Mouse (Mus musculus) cortical plate, adult 2 months (tissue): ENCODE measurements around the gene Zfp784. TPM values are rescaled to one million over a fixed set of nuclear protein-coding genes. Genes with fewer than 3 reads are reported as not detected.
A peak's percentile ranks its signal among the peaks of the same experiment; 100 is the strongest.

Source experiments
- H3K27ac ChIP-seq: fragments of 200-500 bp; 2 replicates; pipeline ENCODE4 v1.5.1; 2012; ENCODE audit warnings: low read length, control low read depth, inconsistent platforms; ENCODE audit not compliant: insufficient read depth
- H3K4me1 ChIP-seq: fragments of 200-500 bp; 2 replicates; pipeline ENCODE4 v1.6.1; 2011; ENCODE audit warnings: low read length; ENCODE audit not compliant: control insufficient read depth, insufficient read depth
- H3K4me3 ChIP-seq: fragments of 200-500 bp; 2 replicates; pipeline ENCODE4 v1.5.1; 2011; ENCODE audit warnings: mild to moderate bottlenecking, low read length, control low read depth; ENCODE audit not compliant: insufficient read depth
- CTCF ChIP-seq: fragments of 200-500 bp; IDR thresholded peaks from 2 replicates; pipeline ENCODE4 v1.5.1; 2011; ENCODE audit warnings: mild to moderate bottlenecking, control low read depth, low read length; ENCODE audit not compliant: insufficient read depth; ENCODE audit errors: extremely low read depth
- POLR2A ChIP-seq: fragments of 200-500 bp; IDR thresholded peaks from 2 replicates; pipeline ENCODE4 v1.6.1; 2011; ENCODE audit warnings: mild to moderate bottlenecking, low read length, control low read depth; ENCODE audit not compliant: insufficient read depth; ENCODE audit errors: extremely low read depth
- polyA plus RNA-seq: library from polyadenylated mRNA; depleted of rRNA; stranded (reverse); fragments of >200 nt; gene quantifications from 2 replicates; pipeline ENCODE4 v1.2.3, GENCODE M21; 2012

The Zfp784 gene
- polyA plus RNA-seq, 1 experiment, result 6.5 TPM

DNA sequence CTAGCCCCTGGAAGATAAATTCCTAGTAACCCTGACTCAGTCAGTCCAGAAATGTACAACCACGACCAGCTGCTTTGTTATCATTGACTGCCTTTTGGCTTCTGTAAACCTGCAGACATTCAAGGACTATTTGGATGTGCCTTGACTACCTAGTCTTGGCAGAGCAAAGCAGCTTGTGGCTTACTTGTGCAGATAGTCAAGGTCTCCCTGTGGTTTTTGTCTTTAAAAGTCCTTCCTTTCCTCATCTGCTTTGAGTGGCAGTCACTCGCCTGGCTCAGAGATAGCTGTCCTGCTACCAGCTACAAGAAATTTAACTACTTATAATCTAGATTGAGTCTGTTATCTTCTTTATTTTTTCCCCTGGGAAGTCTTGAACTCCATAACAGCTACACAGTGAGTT lies 6.7 kb upstream of the Zfp784 start:
- TF ChIP-seq POLR2A (no peak), CTCF (no peak)
- Histone ChIP-seq H3K4me1 (no peaks in the 10 kb centered on the region), H3K4me3 (no peak overlapping the region), H3K27ac (no peak overlapping the region)

DNA sequence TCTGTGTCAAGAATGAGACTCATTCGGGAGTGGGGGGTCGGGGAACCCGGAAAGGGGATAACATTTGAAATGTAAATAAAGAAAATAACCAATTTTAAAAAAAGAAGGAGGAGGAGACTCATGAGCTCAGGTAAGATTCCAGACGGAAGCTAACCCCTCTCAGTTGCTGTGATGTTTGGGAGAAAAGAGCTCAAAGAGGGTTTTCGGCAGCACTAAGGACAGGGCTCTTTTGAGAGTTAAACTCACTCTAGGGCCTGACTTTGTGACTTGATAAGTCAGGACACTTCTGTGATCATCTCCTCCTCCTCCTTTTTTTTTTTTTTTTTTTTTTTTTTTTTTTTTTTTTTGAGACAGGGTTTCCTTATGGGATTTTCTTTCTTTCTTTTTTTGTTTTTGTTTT lies 694 bp upstream of the Zfp784 start:
- no peaks in the 10 kb centered on the region; the same call in none of the 2 replicates for H3K4me1 ChIP-seq
- no peak overlapping the region for H3K27ac ChIP-seq
- peak overlapping the region; percentile 74 for H3K4me3 ChIP-seq
- no peak for TF ChIP-seq CTCF
- TF ChIP-seq POLR2A, result no peak

- H3K4me1 ChIP-seq, result no peaks in the 10 kb centered on the region; the same call in none of the 2 replicates
- H3K27ac ChIP-seq, result no peak overlapping the region
- TF ChIP-seq CTCF (no peak), POLR2A (no peak)
- H3K4me3 ChIP-seq, result peak overlapping the region; percentile 74
Measured at GRCm38 (mm10) chr7:5037467-5037866, 779 bp downstream of the Zfp784 start.

GRCm38 (mm10) chr7:5037026-5037425 lies 1.2 kb downstream of the Zfp784 start:
- Histone ChIP-seq H3K4me1 (no peaks in the 10 kb centered on the region; the same call in none of the 2 replicates), H3K4me3 (no peak overlapping the region; the same call in 1 of the 2 replicates), H3K27ac (no peak overlapping the region)
- TF ChIP-seq CTCF (no peak), POLR2A (no peak)

GRCm38 (mm10) chr7:5036136-5036535 lies 2.1 kb downstream of the Zfp784 start:
- H3K4me1 ChIP-seq, result no peaks in the 10 kb centered on the region; the same call in none of the 2 replicates
- H3K27ac ChIP-seq, result no peak overlapping the region
- no peak overlapping the region for H3K4me3 ChIP-seq
- no peak for TF ChIP-seq POLR2A
- no peak for TF ChIP-seq CTCF

DNA sequence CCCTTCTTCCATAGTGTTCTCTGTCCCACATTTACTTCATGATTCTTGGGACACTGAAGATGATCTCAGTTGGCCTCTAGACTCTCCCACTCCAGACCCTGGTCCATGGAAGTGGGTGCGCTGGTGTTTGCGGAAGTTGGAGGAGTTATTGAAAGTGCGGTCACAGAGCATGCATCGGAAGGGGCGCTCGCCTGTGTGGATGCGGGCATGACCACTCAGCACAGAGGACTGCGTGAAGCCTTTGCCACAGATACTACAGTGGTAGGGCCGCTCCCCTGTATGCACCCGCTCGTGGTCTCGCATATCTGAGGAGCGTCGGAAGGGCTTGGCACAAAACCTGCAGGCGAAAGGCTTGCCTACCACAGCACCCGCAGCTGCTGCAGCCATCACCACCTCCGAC lies 2.6 kb downstream of the Zfp784 start:
- no peaks in the 10 kb centered on the region; the same call in none of the 2 replicates for H3K4me1 ChIP-seq
- no peak overlapping the region for H3K4me3 ChIP-seq
- no peak for TF ChIP-seq POLR2A
- TF ChIP-seq CTCF, result no peak
- no peak overlapping the region for H3K27ac ChIP-seq

GRCm38 (mm10) chr7:5033818-5034217 lies 4.4 kb downstream of the Zfp784 start, which contains the start of gene 4632433K11Rik:
4632433K11Rik (plus strand) TSS chr7:5034118.
- Histone ChIP-seq H3K27ac (no peak within 1 kb of the TSS), H3K4me3 (no peak within 1 kb of the TSS), H3K4me1 (no peaks in the 10 kb centered on the region; the same call in none of the 2 replicates)
- TF ChIP-seq POLR2A (no peak), CTCF (no peak)

DNA sequence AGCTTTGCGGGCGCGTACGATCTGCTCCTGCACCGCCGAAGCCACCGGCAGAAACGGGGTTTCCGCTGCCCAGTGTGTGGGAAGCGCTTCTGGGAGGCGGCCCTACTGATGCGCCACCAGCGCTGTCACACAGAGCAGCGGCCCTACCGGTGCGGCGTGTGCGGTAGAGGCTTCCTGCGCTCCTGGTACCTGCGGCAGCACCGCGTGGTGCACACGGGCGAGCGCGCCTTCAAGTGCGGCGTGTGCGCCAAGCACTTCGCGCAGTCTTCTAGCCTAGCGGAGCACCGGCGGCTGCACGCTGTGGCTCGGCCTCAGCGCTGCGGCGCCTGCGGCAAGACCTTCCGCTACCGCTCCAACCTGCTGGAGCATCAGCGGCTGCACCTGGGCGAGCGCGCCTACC lies 6.8 kb downstream of the Zfp784 start:
- no peak overlapping the region for H3K4me3 ChIP-seq
- no peak overlapping the region for H3K27ac ChIP-seq
- no peak for TF ChIP-seq CTCF
- no peak for TF ChIP-seq POLR2A
- peaks cover 2% of the 10 kb centered on the region; the same call in 1 of the 2 replicates for H3K4me1 ChIP-seq

GRCm38 (mm10) chr7:5030554-5031275 lies 7.5 kb downstream of the Zfp784 start:
- Histone ChIP-seq H3K27ac (no peak overlapping the region), H3K4me3 (no peak overlapping the region), H3K4me1 (peaks cover 2% of the 10 kb centered on the region; the same call in 1 of the 2 replicates)
- no peak for TF ChIP-seq CTCF
- TF ChIP-seq POLR2A, result no peak

DNA sequence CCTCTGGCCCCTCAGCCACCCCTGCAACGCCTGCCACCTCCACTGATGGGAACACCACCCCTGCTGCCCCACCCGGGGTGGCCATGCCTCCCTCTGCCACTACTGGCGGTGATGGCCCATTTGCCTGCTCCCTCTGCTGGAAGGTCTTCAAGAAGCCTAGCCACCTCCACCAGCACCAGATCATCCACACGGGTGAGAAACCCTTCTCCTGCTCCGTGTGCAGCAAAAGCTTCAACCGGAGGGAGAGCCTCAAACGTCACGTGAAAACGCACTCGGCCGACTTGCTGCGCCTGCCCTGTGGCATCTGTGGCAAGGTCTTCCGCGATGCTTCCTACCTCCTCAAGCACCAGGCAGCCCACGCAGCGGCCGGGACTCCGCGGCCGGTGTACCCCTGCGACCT lies 8.3 kb downstream of the Zfp784 start:
- no peak overlapping the region for H3K27ac ChIP-seq
- H3K4me3 ChIP-seq, result no peak overlapping the region
- H3K4me1 ChIP-seq, result peaks cover 2% of the 10 kb centered on the region; the same call in 1 of the 2 replicates
- TF ChIP-seq CTCF, result no peak
- TF ChIP-seq POLR2A, result no peak

GRCm38 (mm10) chr7:5029543-5029942 lies 8.7 kb downstream of the Zfp784 start:
- Histone ChIP-seq H3K4me3 (no peak overlapping the region), H3K4me1 (peaks cover 2% of the 10 kb centered on the region; the same call in 1 of the 2 replicates), H3K27ac (no peak overlapping the region)
- no peak for TF ChIP-seq POLR2A
- TF ChIP-seq CTCF, result no peak
